Mouse (Mus musculus) gastrocnemius, postnatal 36 days (tissue): ENCODE measurements around the gene Gm20503. TPM values are rescaled to one million over a fixed set of nuclear protein-coding genes. Genes with fewer than 3 reads are reported as not detected.

Experiments used
- DNase-seq, 2 experiments: peaks; one replicate each; pipeline ENCODE4 v3.0.0; 2022
- intact Hi-C: fragments of 180-260 bp; cut with DNase I; formaldehyde crosslinking; loops from one replicate; pipeline ENCODE4 v1.15.1; 2025
- total RNA-seq, 2 experiments: library from RNA; stranded (reverse); gene quantifications; 2 replicates each; pipeline ENCODE4 v1.2.3; 2021

Gene Gm20503
- total RNA-seq, 2 experiments from 2014 or later: 2.9 TPM; not detected in 1

- DNase-seq: no peak
Measured at GRCm38 (mm10) chr4:59000614-59001013, 2.4 kb upstream of the Gm20503 start.

GRCm38 (mm10) chr4:59003806-59004200 lies 793 bp downstream of the Gm20503 start:
- no peak for DNase-seq
- intact Hi-C loops: loop anchor here (5.0 kb wide), 1 partner anchor 33 kb away; the partner anchor contains the start of gene Gng10

More at GRCm38 (mm10) chr4:59000614-59001013, 2.4 kb upstream of the Gm20503 start:
- intact Hi-C loops: loop anchor here (5.0 kb wide), 1 partner anchor 37 kb away; the partner anchor contains the start of gene Gng10

GRCm38 (mm10) chr4:59006211-59006610 lies 3.2 kb downstream of the Gm20503 start:
- intact Hi-C loops: no loop called here
- DNase-seq: no peak

- intact Hi-C loops: no loop called here
- no peak for DNase-seq
Measured at GRCm38 (mm10) chr4:59007016-59007415, 4.0 kb downstream of the Gm20503 start.

DNA sequence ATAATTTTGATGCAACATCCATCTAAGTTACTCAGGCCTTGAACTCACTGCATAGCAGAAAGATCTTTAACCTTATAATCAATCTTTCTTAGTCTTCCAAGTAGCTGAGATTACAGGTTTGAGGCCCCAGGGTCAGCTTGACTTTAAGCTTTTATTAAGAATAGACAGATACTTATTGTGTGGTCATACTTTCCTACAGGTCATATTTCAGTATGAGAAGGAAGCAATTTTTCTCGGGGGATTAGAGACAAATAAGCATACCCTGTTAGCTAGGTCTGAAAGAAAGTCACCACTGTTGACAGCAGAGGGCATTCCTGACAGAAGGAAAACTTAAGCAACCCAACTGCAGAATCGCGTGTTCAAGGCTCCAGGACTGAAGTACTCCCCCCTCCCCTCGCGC lies 5.0 kb downstream of the Gm20503 start:
- no peak for DNase-seq
- intact Hi-C loops: no loop called here

GRCm38 (mm10) chr4:59009186-59009585 lies 6.2 kb downstream of the Gm20503 start:
- no peak for DNase-seq
- intact Hi-C loops: no loop called here

- intact Hi-C loops: no loop called here
Measured at GRCm38 (mm10) chr4:59009696-59010095, 6.7 kb downstream of the Gm20503 start.

GRCm38 (mm10) chr4:59011446-59011845 lies 8.4 kb downstream of the Gm20503 start:
- no peak for DNase-seq
- intact Hi-C loops: no loop called here

More at GRCm38 (mm10) chr4:59009696-59010095, 6.7 kb downstream of the Gm20503 start:
- DNase-seq: no peak

- no peak for DNase-seq
- intact Hi-C loops: no loop called here
Measured at GRCm38 (mm10) chr4:59015181-59015580, 12.2 kb downstream of the Gm20503 start.

DNA sequence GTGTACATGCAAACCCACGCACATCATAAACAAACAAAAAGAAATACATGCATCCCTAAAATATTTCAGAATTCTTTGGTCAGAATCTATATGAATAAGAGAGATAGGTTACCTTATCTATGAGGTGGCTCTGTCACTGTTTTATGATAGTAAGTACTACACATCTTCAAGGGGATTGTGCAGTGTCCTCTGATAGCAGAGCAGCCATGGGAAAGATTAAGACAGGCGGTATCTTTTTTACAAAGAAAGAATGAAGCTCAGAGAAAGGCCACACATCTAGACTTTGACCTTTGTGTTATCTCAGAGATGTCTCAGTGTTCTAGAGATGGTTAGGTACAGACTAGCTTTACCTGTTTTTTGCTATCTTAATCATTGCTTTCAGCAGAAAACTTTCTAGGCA lies 13.9 kb downstream of the Gm20503 start:
- intact Hi-C loops: no loop called here
- DNase-seq: no peak

- peak in 1 of 2 experiments; percentile 13 for DNase-seq
- intact Hi-C loops: no loop called here
Measured at GRCm38 (mm10) chr4:59034325-59034917, 31.4 kb downstream of the Gm20503 start.

DNA sequence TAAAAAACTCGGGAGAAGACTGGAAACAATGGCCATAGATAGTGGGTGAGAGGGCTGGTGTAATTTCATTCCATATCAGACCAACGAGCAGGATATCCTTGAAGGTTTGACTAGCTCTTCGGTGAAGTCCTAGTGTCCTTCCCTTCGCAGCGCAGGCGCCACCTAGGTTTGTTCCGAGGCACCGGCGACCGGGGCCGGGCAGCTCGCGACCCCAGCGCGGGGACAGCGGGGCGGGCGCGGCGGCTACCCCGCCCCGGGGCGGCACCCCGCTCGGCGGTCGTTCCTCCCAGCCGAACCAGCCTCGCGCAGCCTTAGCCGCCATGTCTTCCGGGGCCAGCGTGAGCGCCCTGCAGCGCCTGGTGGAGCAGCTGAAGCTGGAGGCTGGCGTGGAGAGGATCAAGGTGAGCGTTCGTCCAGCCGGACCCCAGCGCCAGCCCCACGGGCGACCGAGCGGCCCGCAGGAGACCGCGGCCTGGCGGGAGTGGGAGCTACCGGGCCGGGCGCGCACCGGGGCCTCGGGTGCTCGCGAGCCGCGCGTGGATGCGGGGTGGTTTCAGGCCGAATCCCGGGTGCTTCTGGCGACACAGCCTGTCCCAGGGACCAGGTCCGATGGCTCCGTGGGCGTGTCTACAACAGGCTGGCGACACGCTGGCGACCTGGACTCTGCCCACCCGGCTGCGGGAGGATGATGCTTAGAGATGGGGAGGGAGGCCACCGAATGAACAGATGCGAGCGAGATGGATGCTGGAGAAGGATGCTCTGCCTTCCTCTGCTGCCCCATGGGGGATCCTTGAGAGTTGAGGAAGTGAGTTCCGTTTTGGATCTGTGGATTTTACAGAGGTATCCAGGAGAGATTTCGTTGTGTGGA lies 32.1 kb downstream of the Gm20503 start, which contains the start of gene Gng10:
Gene Gng10 (plus strand): TSS at position 171 of the 868 bp plus-strand sequence.
- peak; percentile 31 to 61 for DNase-seq
- intact Hi-C loops: loop anchor here (5.0 kb wide), 1 partner anchor 33 kb away; the partner anchor contains the start of gene Gm20503

GRCm38 (mm10) chr4:59035786-59036350 lies 32.9 kb downstream of the Gm20503 start:
- intact Hi-C loops: loop anchor here (1.0 to 5.0 kb wide), 2 partner anchors 34 to 52 kb away; partner anchors contain the start of gene Gm20503
- no peak for DNase-seq

DNA sequence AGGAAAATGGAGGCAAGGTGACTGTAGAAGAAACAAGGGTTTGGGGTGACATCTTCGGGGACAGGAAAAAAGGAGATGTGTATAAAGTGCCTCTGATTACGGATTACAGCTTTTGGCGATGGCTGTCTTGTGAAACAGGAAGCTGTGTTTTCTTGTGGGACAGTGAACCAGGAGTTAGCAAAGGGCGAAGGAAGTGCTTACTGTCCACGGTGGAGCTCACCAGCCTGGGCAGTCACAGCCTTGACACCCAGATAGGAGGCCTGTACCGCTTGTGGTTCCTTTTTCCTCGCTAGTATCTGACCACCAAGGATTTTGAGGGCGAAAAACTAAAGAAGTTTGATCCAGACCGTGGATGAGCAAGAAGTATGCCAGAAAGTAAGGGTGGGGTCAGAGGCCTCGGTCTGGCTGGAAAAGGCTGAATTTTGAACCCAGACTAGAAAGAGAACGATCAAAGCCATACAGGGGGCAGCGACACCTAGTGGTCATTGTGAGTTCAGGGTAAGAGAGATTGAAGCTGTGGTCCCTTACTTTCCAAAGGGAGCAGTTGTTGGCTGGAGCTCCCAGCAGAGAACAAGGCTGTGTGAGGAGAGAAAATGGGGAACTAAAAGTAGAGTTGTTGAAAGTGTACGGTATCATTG lies 33.6 kb downstream of the Gm20503 start:
- intact Hi-C loops: loop anchor here (1.0 to 5.0 kb wide), 2 partner anchors 34 to 52 kb away; partner anchors contain the start of gene Gm20503
- peak; percentile 69 to 71 for DNase-seq

- no peak for DNase-seq
- intact Hi-C loops: loop anchor here (5.0 kb wide), 1 partner anchor 35 kb away; the partner anchor contains the start of gene Gm20503
Measured at GRCm38 (mm10) chr4:59037525-59037924, 34.5 kb downstream of the Gm20503 start.

DNA sequence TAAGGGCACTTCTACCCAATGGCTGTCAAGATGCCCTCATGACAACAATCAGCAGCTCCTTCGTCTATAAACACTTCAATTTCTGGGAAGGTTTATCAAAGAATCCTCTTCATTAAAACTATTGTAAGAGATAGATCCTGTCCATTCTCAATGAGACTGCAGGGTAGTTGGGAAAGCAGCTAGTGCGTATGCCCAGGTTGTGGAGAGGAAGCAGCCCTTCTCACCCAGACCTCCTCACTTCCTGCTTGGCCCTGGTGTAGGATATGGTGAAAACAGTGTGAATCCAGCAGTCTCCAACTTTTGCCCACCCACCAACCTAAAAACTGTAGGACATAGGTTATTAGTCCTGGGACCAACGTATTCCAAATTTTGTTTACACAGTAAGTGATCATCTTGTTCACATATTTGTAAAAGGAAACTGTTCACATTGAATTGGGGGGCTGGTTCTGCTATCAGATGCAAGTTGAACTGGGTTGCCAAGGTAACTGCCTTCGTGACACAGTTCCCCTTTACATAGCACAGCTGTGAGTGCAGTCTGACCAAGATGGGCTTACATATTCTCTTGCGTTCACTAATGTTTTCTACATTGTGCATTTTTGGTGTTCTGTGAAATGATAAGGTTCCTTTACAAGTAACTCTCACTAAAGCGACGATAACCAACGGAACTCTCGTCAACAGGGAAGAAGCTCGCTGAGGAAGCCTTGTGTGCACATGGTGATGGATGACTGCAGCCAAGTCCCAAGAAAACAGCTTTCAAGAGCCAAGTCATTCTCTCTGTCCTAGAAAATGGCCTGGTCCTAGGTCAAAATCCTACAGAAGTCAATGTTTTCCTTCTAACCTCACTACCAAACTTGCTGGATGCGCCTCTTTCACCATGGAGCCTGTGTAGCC lies 37.6 kb downstream of the Gm20503 start:
- intact Hi-C loops: no loop called here
- no peak for DNase-seq

DNA sequence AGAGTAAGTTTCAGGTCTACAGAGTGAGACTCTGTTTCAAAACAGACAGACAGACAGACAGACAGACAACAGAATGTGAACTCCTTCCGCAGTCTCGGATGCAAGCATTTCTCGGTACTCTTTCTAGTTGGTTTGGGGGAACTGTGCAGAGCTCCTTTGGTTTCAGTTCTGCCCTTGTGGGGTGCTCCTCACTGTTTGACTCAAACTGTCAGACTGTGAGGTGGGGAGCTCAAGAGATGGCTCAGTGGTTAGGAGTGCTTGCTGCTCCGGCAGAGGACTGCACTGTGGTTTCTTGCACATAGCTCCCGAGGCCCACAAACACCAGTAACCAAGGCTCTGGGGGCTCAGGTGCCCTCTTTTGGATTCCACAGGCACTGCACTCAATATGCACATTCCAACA lies 40.1 kb downstream of the Gm20503 start:
- intact Hi-C loops: no loop called here
- no peak for DNase-seq

DNA sequence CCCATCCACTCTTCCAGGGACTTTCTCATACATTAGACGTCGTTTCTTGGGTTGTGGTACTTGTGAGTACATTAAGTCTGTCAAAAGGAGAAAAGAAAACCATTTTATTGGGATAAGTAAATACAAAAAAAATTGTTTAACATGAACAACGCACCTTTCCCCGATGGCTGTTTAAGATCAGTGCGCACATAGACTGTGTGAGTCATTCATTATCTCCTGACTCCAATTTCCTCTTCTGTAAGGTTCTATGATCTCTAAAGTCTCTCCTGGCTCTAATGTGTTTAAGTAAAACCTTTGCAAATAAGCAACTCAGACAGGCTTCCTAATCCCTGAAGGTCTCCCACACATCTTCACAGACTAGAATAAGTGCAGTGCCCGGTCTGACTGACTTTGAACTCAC lies 40.9 kb downstream of the Gm20503 start:
- no peak for DNase-seq
- intact Hi-C loops: no loop called here

- intact Hi-C loops: no loop called here
- DNase-seq: no peak
Measured at GRCm38 (mm10) chr4:59047222-59047621, 44.2 kb downstream of the Gm20503 start.
